Mouse (Mus musculus) kidney, postnatal 25 days (tissue): ENCODE measurements around the gene Mab21l2.

Experiments
- DNase-seq, 2 experiments: peaks; one replicate each; pipeline ENCODE4 v3.0.0; 2021; ENCODE audit warnings: mixed read lengths in 2 of 2

Gene Mab21l2

GRCm38 (mm10) chr3:86538645-86539554 lies 9.5 kb downstream of the Mab21l2 start:
- no peak for DNase-seq

GRCm38 (mm10) chr3:86536751-86537150 lies 11.7 kb downstream of the Mab21l2 start:
- no peak for DNase-seq

DNA sequence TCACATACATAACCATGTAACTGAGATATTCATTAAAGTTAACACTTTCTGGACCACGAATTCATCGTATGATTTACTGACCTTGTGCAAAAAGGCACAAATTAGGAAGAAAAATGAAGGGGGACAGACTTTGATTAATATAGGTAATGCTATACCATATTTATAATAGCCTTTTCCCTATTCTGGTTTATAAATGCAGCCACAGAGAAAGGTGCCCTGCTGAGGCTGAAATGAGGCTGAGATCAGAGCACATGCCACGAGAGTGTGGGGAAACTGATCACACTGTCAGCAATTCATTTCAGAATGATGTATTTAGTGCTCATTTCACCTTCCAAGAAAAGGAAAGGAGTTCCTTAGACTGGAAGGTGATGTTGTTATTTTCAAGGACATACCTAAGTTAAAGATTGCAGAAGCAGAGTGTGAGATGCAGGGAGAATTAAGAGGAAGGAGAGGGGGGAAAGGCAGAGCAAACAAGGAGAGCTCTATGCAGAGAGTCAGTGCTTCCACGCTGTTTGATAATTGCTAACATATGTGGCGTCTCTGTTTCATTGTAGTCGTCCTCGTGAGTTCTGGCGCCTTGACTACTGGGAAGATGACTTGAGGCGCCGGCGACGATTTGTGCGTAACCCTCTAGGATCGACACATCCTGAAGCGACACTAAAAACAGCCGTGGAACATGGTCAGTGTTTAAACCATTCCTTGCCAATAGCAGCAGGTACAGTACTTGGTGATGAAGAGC lies 16.7 kb downstream of the Mab21l2 start:
- no peak for DNase-seq

GRCm38 (mm10) chr3:86522880-86523505 lies 25.4 kb downstream of the Mab21l2 start:
- no peak for DNase-seq

DNA sequence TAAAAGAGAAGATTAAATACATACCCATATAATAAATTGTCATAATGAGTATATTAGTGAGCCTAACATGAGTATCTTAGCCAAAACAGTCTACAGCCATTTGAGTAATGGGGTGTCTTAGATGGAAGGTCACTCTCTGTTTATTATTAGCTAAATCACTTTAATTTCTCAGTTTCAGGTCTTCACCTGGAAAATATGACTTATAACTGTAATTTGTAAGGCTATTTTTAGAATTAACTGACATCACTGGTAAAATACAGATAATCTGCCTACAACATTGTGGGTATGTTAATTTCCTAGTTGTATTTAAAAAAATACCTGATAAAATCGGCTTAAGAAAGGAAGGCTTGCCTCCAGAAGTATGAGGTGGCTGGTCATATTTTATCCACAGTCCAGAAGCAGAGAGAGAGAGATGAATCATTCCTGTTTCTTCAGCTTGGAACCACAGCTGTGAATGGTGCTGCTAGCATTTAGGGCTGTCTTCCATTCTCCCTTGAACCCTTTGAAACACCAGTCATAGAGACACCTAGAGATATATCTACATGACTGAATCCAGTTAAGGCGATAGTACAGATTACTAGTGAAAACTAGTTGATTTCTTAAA lies 29.8 kb downstream of the Mab21l2 start:
- DNase-seq, result no peak

GRCm38 (mm10) chr3:86500586-86500985 lies 47.8 kb downstream of the Mab21l2 start:
- DNase-seq, result no peak
